Mouse (Mus musculus) liver, embryonic 14.5 days (tissue): ENCODE data around the gene Cfap70. TPM values are rescaled to one million over a fixed set of nuclear protein-coding genes. Genes with fewer than 3 reads are reported as not detected.

Source experiments
- ATAC-seq: fragments of 200-750 bp; cut with Nextera tagmentation; 2 replicates; pipeline ENCODE4 v1.8.0; 2017; ENCODE audit warnings: moderate number of reproducible peaks, mild to moderate bottlenecking, moderate library complexity; ENCODE audit not compliant: insufficient read depth
- DNase-seq, 3 experiments: peaks; one replicate each; pipeline ENCODE4 v3.0.0-alpha.2; 2012 to 2013; ENCODE audit warnings: low read depth in 3 of 3, low spot score in 3 of 3
- H3K27ac ChIP-seq: fragments of 300-500 bp; sonication (generic); 2 replicates; pipeline ENCODE4 v1.5.1; 2014; ENCODE audit warnings: moderate library complexity, mild to moderate bottlenecking, control low read depth, inconsistent platforms
- H3K27me3 ChIP-seq: fragments of 300-500 bp; sonication (generic); 2 replicates; pipeline ENCODE4 v1.6.1; 2014; ENCODE audit warnings: mild to moderate bottlenecking, low read length, moderate library complexity; ENCODE audit not compliant: control insufficient read depth, insufficient read depth
- H3K36me3 ChIP-seq: fragments of 300-500 bp; sonication (generic); replicated peaks from 2 replicates; pipeline ENCODE4 v1.6.1; 2014; ENCODE audit warnings: low read depth; ENCODE audit not compliant: control insufficient read depth, insufficient read depth
- H3K4me1 ChIP-seq, 2 experiments: fragments of 200-500 bp in 1 of 2; fragments of 300-500 bp in 1 of 2; sonication (generic) in 1 of 2; replicated peaks; 2 replicates each; pipeline ENCODE4 v1.6.1; 2012 to 2014; ENCODE audit warnings: antibody characterized with exemption in 1 of 2, inconsistent platforms in 1 of 2, low read length in 1 of 2; ENCODE audit not compliant: control insufficient read depth in 2 of 2, insufficient read depth in 2 of 2
- H3K4me2 ChIP-seq: fragments of 300-500 bp; sonication (generic); 2 replicates; pipeline ENCODE4 v1.6.1; 2014; ENCODE audit warnings: low read depth, mild to moderate bottlenecking, control low read depth, moderate library complexity
- H3K4me3 ChIP-seq, 2 experiments: fragments of 200-500 bp in 1 of 2; fragments of 300-500 bp in 1 of 2; sonication (generic) in 1 of 2; 2 replicates each; pipeline ENCODE4 v1.5.1; 2012 to 2014; ENCODE audit warnings: low read depth in 2 of 2, low read length in 2 of 2, mild to moderate bottlenecking in 2 of 2, control low read depth in 1 of 2, inconsistent platforms in 1 of 2, moderate library complexity in 1 of 2; ENCODE audit not compliant: insufficient read depth in 1 of 2
- H3K9ac ChIP-seq: fragments of 300-500 bp; sonication (generic); replicated peaks from 2 replicates; pipeline ENCODE4 v1.6.1; 2014; ENCODE audit warnings: mild to moderate bottlenecking, control low read depth, moderate library complexity
- H3K9me3 ChIP-seq: fragments of 300-500 bp; sonication (generic); 2 replicates; pipeline ENCODE4 v1.6.1; 2016; ENCODE audit warnings: low read length, mixed read lengths; ENCODE audit not compliant: control insufficient read depth
- CTCF ChIP-seq: IDR thresholded peaks from 2 replicates; pipeline ENCODE4 v1.5.1; 2016; ENCODE audit warnings: antibody characterized with exemption, low read depth, control low read depth
- EP300 ChIP-seq: IDR thresholded peaks from 2 replicates; pipeline ENCODE4 v1.6.1; 2016; ENCODE audit warnings: antibody characterized with exemption, low read depth
- WGBS: fragments of 180-500 bp; shearing (Covaris S2); extraction: QIAGEN DNeasy Blood & Tissue Kit; methylation state at CpG from one replicate; pipeline ENCODE4 v1.1.7; 2014; ENCODE audit not compliant: insufficient replicate concordance; 5-methylcytosine and 5-hydroxymethylcytosine counted together
- polyA plus RNA-seq, 2 experiments: library from polyadenylated mRNA; depleted of rRNA in 1 of 2; stranded (reverse) in 1 of 2; unstranded in 1 of 2; fragments of >200 nt; fragmentation: Nextera tagmentation in 1 of 2; extraction: Ambion mirVana in 1 of 2; gene quantifications; 2 replicates each; pipeline versions ENCODE4 v1.2.1 to v1.2.3; 2012 to 2014

Cfap70 gene
- polyA plus RNA-seq, 2 experiments, result 0.03 to 0.08 TPM

DNA sequence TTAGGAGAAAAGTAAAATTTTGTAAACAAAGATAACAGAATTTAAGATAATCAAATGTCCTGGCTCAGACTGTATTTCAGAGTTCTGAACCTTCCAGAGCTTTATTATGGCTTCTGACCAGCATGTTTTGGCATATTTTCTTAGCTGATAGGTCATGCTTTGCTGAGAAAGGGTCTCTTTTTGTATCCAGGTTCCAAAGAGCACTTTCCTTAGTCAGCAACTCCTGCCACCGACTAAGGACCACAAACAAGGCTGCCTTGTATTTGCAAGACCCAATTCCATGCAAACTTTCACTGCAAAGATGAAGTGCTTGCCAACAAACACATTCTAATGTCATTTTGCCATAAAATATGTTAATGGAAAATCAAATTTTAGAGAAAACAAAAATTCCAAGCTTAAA lies 22.2 kb downstream of the Cfap70 start:
- no peak for DNase-seq
- no peaks in the 10 kb centered on the region for H3K27me3 ChIP-seq

DNA sequence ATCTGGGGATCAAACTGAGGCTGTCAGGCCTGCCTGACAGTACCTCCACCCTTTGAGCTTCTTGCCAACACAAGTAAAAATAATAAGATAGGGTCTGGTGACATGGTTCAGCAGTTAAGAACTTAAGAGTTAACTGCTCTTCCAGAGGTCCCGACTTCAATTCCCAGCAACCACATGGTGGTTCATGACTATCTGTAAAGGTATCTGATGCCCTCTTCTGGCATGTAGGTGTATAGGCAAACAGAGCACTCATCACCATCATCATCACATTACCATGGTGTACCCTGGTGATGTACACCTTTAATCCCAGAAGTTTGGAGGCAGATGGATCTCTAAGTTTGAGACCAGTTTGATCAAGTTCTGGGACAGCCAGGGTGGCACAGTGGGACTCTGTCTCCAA lies 23.4 kb downstream of the Cfap70 start:
- no peaks in the 10 kb centered on the region for H3K36me3 ChIP-seq
- WGBS, result 18% methylated on average over 1 of the region's 1 CpGs
- no peaks in the 10 kb centered on the region for H3K9me3 ChIP-seq
- H3K27ac ChIP-seq, result no peak overlapping the region
- no peak overlapping the region for H3K4me2 ChIP-seq
- H3K9ac ChIP-seq, result no peak overlapping the region
- DNase-seq, result no peak
- ATAC-seq, result no peak
- no peak for TF ChIP-seq EP300
- TF ChIP-seq CTCF, result peak; percentile 46
- no peak overlapping the region for H3K4me3 ChIP-seq
- no peaks in the 10 kb centered on the region for H3K4me1 ChIP-seq
- no peaks in the 10 kb centered on the region for H3K27me3 ChIP-seq

More for the DNA sequence above, 22.2 kb downstream of the Cfap70 start:
- no peaks in the 10 kb centered on the region for H3K9me3 ChIP-seq
- WGBS, result 55% methylated on average over 1 of the region's 1 CpGs
- no peaks in the 10 kb centered on the region for H3K36me3 ChIP-seq
- H3K4me3 ChIP-seq, result no peak overlapping the region
- H3K27ac ChIP-seq, result no peak overlapping the region
- H3K4me2 ChIP-seq, result no peak overlapping the region
- no peak for ATAC-seq
- no peaks in the 10 kb centered on the region for H3K4me1 ChIP-seq
- no peak overlapping the region for H3K9ac ChIP-seq
- TF ChIP-seq CTCF (no peak), EP300 (no peak)

DNA sequence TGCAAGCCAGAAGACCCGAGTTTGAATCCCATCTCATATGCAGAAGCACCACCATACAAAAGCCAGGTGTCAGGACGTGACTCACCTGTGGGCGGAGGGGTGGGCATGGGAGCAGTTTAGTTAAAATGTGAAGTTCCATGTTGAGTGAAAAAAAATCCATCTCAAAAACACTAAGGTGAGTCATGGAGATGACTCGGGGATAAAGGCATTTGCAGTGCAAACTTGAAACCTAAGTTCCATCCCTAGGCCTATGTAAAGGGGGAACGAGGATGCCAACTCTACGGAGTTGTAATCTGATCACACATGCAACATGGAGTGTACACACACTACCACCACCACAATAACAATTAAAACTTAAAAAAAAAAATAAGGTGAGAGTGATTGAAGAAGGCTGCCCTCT lies 29.0 kb downstream of the Cfap70 start:
- no peaks in the 10 kb centered on the region for H3K4me1 ChIP-seq
- DNase-seq (no peak), ATAC-seq (no peak)
- H3K4me2 ChIP-seq, result no peak overlapping the region
- H3K27ac ChIP-seq, result no peak overlapping the region
- H3K9ac ChIP-seq, result no peak overlapping the region
- TF ChIP-seq CTCF (no peak), EP300 (no peak)
- H3K4me3 ChIP-seq, result no peak overlapping the region
- no peaks in the 10 kb centered on the region for H3K9me3 ChIP-seq
- H3K27me3 ChIP-seq, result no peaks in the 10 kb centered on the region
- H3K36me3 ChIP-seq, result no peaks in the 10 kb centered on the region
- WGBS, result 63% methylated on average over 6 of the region's 6 CpGs

DNA sequence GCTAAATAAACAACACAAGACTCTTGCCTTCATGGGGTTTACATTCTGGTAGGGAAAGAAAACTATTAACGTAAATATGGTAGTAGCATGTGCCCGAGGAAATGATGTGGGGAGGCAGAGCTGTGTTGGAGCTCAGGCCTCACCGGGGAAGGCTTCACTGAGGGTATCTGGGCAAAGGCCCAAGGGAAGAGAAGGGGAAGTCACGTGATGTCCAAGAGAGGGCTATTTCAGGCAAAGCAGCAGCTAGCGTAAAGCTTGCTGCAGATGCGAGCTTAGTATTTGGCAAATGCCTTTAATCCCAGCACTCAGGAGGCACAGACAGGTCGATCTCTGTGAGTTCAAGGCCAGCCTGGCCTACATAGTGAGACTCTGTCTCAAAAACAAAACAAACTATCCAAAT lies 29.8 kb downstream of the Cfap70 start:
- TF ChIP-seq EP300 (no peak), CTCF (no peak)
- ATAC-seq (no peak), DNase-seq (no peak)
- no peak overlapping the region for H3K4me3 ChIP-seq
- H3K4me1 ChIP-seq, result no peaks in the 10 kb centered on the region
- no peaks in the 10 kb centered on the region for H3K36me3 ChIP-seq
- no peak overlapping the region for H3K4me2 ChIP-seq
- no peak overlapping the region for H3K27ac ChIP-seq
- WGBS, result 45% methylated on average over 7 of the region's 7 CpGs
- H3K9me3 ChIP-seq, result no peaks in the 10 kb centered on the region
- H3K27me3 ChIP-seq, result no peaks in the 10 kb centered on the region
- no peak overlapping the region for H3K9ac ChIP-seq

DNA sequence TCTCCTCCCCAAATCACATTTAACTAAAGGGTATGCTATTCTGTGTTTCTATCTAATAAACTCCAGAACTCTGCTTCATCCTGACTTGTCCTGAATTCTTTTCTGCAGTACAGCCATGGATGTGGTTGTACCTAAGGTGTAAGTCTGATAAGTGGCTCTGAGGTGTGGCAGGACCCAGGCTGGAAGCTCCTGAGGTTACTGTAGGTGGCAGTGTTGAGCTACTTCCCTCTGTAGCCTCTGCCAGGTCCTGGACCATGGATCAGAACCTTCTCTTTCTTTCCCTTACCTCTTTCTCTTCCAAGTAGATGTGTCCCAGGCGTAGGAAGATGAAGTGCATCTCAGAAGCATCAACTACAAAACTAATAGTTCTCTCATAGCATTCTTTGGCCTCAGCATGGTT lies 52.0 kb downstream of the Cfap70 start:
- DNase-seq (peak in 2 of 3 experiments; percentile 20 to 40), ATAC-seq (peak; percentile 53; the same call in 1 of the 2 replicates)
- no peaks in the 10 kb centered on the region for H3K4me1 ChIP-seq
- H3K36me3 ChIP-seq, result no peaks in the 10 kb centered on the region
- no peak overlapping the region for H3K4me2 ChIP-seq
- H3K27ac ChIP-seq, result no peak overlapping the region
- no peak overlapping the region for H3K9ac ChIP-seq
- H3K4me3 ChIP-seq, result no peak overlapping the region
- H3K27me3 ChIP-seq, result no peaks in the 10 kb centered on the region
- TF ChIP-seq EP300 (no peak), CTCF (peak; percentile 80)
- WGBS, result 23% methylated on average over 1 of the region's 1 CpGs
- H3K9me3 ChIP-seq, result no peaks in the 10 kb centered on the region

DNA sequence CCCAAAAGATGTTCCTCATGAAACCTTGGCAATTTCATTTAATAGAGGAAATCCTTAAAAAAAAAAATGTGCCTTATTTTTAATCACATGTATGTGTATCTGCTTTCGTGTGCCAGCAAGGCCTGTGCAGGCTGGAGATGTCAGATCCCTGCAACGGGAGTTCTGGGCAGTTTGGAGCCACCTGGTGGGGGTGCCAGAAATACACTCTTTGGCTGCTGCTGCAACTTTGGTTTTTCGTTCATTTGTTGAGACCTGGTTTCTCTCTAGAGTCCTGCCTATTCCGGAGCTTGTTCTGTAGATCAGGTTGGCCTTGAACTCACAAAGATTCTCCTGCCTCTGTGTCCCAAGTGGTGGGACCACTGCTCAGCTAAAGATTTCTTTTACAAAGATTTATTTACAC lies 53.2 kb downstream of the Cfap70 start:
- DNase-seq (no peak), ATAC-seq (no peak)
- H3K4me1 ChIP-seq, result peaks cover 5% of the 10 kb centered on the region in 2 experiments; a peak in 3 of 4 replicates
- no peak overlapping the region for H3K27ac ChIP-seq
- H3K4me3 ChIP-seq, result no peak overlapping the region
- H3K9ac ChIP-seq, result no peak overlapping the region
- H3K27me3 ChIP-seq, result no peaks in the 10 kb centered on the region
- no peaks in the 10 kb centered on the region for H3K9me3 ChIP-seq
- no peak overlapping the region for H3K4me2 ChIP-seq
- TF ChIP-seq CTCF (peak; percentile 57), EP300 (no peak)
- no peaks in the 10 kb centered on the region for H3K36me3 ChIP-seq
- 34% methylated on average over 4 of the region's 4 CpGs for WGBS
